Mouse (Mus musculus): ENCODE data around the gene Mettl1. TPM values are rescaled to one million over a fixed set of nuclear protein-coding genes. Genes with fewer than 3 reads are reported as not detected.
A peak's percentile ranks its signal among the peaks of the same experiment; 100 is the strongest.
"Not testable (repeated sequence)": the region's sequence is repeated elsewhere in the genome, so short reads cannot be mapped to it uniquely, and the experiment has no call there.

Mettl1 gene
- polyA plus RNA-seq, 1 experiment from 2014 or later: 24.6 TPM

DNA sequence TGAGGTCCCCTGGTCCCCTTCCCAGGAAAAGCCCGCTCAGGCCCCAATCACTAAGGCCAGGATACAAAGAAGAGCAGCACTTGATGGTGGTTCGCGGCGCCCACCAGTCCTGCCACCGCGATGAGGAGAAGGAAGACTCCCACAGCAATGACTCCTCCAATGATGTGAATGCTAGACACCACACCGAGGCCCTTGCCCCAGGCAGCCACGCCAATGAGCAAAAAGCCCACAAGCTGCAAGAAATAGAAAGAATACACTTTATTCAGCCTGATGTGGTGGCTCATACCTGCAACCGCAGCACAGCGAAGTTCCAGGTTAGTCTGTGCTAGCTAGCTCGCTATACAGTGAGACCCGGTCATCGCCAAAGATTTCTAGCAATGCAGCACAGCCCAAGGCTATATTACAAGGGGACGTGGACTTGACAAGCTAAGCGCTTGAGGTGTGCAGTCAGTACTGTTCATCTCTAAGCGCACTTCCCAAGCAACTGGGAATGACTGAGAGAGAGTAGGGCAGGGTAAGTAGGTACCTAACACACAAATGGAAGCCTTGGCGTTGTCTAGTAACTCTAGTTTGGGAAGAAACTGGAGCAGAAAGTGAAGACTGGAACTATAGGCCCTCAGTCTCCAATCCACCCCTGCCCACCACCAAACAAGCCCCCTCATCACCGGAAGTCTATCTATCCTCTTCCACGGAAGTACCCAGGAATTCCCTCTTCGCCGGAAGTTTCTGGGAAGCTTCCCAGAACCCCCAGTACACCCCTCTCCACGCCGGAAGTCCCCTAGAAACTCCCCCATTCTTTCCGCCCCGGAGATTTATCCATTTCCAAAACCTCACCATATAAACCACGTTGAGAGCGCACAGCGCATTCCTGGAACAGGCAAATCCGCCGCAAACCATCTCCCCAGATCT lies 28.3 kb downstream of the Mettl1 start:
- peaks cover 37% of the 10 kb centered on the region for H3K36me3 ChIP-seq (ENCODE audit: control insufficient read depth, insufficient read depth, low read length)
- peak overlapping the region; percentile 33 for H3K9ac ChIP-seq (replicated peaks; ENCODE audit: low read depth, low read length)
- H3K9me3 ChIP-seq (ENCODE audit: control insufficient read depth, low read length): no peaks in the 10 kb centered on the region
- 12% methylated on average over 30 of the region's 30 CpGs for WGBS
- H3K27me3 ChIP-seq (ENCODE audit: control insufficient read depth, insufficient read depth, low read length): no peaks in the 10 kb centered on the region
- peak overlapping the region; percentile 71 for H3K27ac ChIP-seq (ENCODE audit: low read depth, low read length)
- H3K4me1 ChIP-seq (ENCODE audit: control insufficient read depth, insufficient read depth, low read length): peaks cover 29% of the 10 kb centered on the region
- peak overlapping the region; percentile 98 for H3K4me2 ChIP-seq (ENCODE audit: low read depth, low read length)
- ATAC-seq (ENCODE audit: low read depth): peak; percentile 79
- H3K4me3 ChIP-seq (ENCODE audit: low read depth, low read length): peak overlapping the region; percentile 38

GRCm38 (mm10) chr10:127070190-127071121 lies 29.2 kb downstream of the Mettl1 start, which contains the start of gene Tspan31:
Gene Tspan31, minus strand, starts transcription at chr10:127070264.
- Histone ChIP-seq H3K27me3 (ENCODE audit: control insufficient read depth, insufficient read depth, low read length) (no peaks in the 10 kb centered on the region), H3K9ac (replicated peaks; ENCODE audit: low read depth, low read length) (peak within 1 kb of the TSS; percentile 53), H3K4me2 (ENCODE audit: low read depth, low read length) (peak within 1 kb of the TSS; percentile 98), H3K27ac (ENCODE audit: low read depth, low read length) (peak within 1 kb of the TSS; percentile 71), H3K4me3 (ENCODE audit: low read depth, low read length) (peak within 1 kb of the TSS; percentile 38), H3K36me3 (ENCODE audit: control insufficient read depth, insufficient read depth, low read length) (peaks cover 29% of the 10 kb centered on the region), H3K4me1 (ENCODE audit: control insufficient read depth, insufficient read depth, low read length) (peaks cover 23% of the 10 kb centered on the region), H3K9me3 (ENCODE audit: control insufficient read depth, low read length) (no peaks in the 10 kb centered on the region)
- ATAC-seq (ENCODE audit: low read depth): peak; percentile 93
- 2% methylated on average over 36 of the region's 36 CpGs for WGBS

DNA sequence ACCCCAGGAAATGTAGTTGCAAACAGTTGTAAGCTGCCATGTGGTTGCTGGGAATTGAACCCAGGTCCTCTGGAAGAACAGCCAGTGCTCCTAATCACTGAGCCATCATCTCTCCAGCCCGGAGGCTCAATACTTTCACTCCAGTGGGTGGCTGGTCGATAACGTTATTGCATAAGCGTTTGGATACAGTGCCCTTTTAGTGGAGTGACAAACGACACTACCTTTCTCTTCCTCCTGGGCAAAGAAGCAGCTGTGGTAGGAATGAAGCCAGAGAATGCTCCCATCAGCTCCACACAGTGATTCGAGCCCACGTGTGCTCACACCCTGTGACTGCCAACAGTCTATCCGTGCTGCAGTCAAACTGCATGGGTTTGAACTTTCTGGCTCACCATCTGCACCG lies 30.0 kb downstream of the Mettl1 start:
- H3K27me3 ChIP-seq (ENCODE audit: control insufficient read depth, insufficient read depth, low read length): no peaks in the 10 kb centered on the region
- no peak overlapping the region for H3K9ac ChIP-seq (replicated peaks; ENCODE audit: low read depth, low read length)
- WGBS: 76% methylated on average over 9 of the region's 9 CpGs
- no peaks in the 10 kb centered on the region for H3K9me3 ChIP-seq (ENCODE audit: control insufficient read depth, low read length)
- H3K27ac ChIP-seq (ENCODE audit: low read depth, low read length): no peak overlapping the region
- H3K4me2 ChIP-seq (ENCODE audit: low read depth, low read length): peak overlapping the region; percentile 56
- no peak for ATAC-seq (ENCODE audit: low read depth)
- peaks cover 21% of the 10 kb centered on the region for H3K36me3 ChIP-seq (ENCODE audit: control insufficient read depth, insufficient read depth, low read length)
- H3K4me3 ChIP-seq (ENCODE audit: low read depth, low read length): peak overlapping the region; percentile 38
- peaks cover 23% of the 10 kb centered on the region for H3K4me1 ChIP-seq (ENCODE audit: control insufficient read depth, insufficient read depth, low read length)

DNA sequence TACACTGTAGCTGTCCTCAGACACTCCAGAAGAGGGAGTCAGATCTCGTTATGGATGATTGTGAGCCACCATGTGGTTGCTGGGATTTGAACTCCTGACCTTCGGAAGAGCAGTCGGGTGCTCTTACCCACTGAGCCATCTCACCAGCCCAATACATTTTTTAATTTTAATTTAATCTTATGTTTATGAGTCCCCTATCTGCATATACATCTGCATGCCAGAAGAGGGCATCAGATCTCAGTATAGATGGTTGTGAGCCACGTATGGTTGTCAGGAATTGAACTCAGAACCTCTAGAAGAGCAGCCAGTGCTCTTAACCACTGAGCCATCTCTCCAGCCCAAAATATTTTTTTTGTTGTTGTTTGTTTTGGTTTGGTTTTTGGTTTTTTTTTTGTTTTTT lies 31.1 kb downstream of the Mettl1 start:
- not testable (repeated sequence) for H3K9ac ChIP-seq (replicated peaks; ENCODE audit: low read depth, low read length); H3K27me3 ChIP-seq (ENCODE audit: control insufficient read depth, insufficient read depth, low read length); H3K4me3 ChIP-seq (ENCODE audit: low read depth, low read length); ATAC-seq (ENCODE audit: low read depth); H3K9me3 ChIP-seq (ENCODE audit: control insufficient read depth, low read length); H3K27ac ChIP-seq (ENCODE audit: low read depth, low read length); H3K4me2 ChIP-seq (ENCODE audit: low read depth, low read length)
- H3K4me1 ChIP-seq (ENCODE audit: control insufficient read depth, insufficient read depth, low read length): peaks cover 23% of the 10 kb centered on the region
- WGBS: 90% methylated on average over 4 of the region's 4 CpGs
- peaks cover 11% of the 10 kb centered on the region for H3K36me3 ChIP-seq (ENCODE audit: control insufficient read depth, insufficient read depth, low read length)

DNA sequence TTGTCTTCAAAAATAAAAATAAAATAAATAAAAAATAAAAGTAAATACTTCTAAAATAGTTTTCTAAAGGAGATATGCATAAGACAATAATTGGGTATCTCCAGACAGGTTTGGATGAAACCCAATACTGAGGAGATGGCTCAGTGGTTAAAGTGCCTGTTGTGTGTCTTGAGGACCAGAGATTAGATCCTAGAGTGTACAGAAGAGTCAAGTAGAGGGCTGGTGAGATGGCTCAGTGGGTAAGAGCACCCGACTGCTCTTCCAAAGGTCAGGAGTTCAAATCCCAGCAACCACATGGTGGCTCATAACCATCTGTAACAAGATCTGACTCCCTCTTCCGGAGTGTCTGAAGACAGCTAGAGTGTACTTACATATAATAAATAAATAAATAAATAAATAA lies 31.8 kb downstream of the Mettl1 start:
- H3K4me1 ChIP-seq (ENCODE audit: control insufficient read depth, insufficient read depth, low read length): peaks cover 27% of the 10 kb centered on the region
- not testable (repeated sequence) for H3K27me3 ChIP-seq (ENCODE audit: control insufficient read depth, insufficient read depth, low read length); ATAC-seq (ENCODE audit: low read depth); H3K4me3 ChIP-seq (ENCODE audit: low read depth, low read length); H3K9me3 ChIP-seq (ENCODE audit: control insufficient read depth, low read length); H3K4me2 ChIP-seq (ENCODE audit: low read depth, low read length); H3K36me3 ChIP-seq (ENCODE audit: control insufficient read depth, insufficient read depth, low read length); H3K27ac ChIP-seq (ENCODE audit: low read depth, low read length); H3K9ac ChIP-seq (replicated peaks; ENCODE audit: low read depth, low read length)
- 93% methylated on average over 2 of the region's 2 CpGs for WGBS

- Histone ChIP-seq H3K4me3 (ENCODE audit: low read depth, low read length) (no peak overlapping the region), H3K27ac (ENCODE audit: low read depth, low read length) (no peak overlapping the region), H3K9me3 (ENCODE audit: control insufficient read depth, low read length) (no peaks in the 10 kb centered on the region), H3K27me3 (ENCODE audit: control insufficient read depth, insufficient read depth, low read length) (no peaks in the 10 kb centered on the region), H3K4me2 (ENCODE audit: low read depth, low read length) (no peak overlapping the region), H3K36me3 (ENCODE audit: control insufficient read depth, insufficient read depth, low read length) (no peaks in the 10 kb centered on the region), H3K9ac (replicated peaks; ENCODE audit: low read depth, low read length) (no peak overlapping the region), H3K4me1 (ENCODE audit: control insufficient read depth, insufficient read depth, low read length) (peaks cover 21% of the 10 kb centered on the region)
- WGBS: 93% methylated on average over 1 of the region's 1 CpGs
- no peak for ATAC-seq (ENCODE audit: low read depth)
These were observed 32.8 kb downstream of the Mettl1 start for GRCm38 (mm10) chr10:127073981-127074380.

DNA sequence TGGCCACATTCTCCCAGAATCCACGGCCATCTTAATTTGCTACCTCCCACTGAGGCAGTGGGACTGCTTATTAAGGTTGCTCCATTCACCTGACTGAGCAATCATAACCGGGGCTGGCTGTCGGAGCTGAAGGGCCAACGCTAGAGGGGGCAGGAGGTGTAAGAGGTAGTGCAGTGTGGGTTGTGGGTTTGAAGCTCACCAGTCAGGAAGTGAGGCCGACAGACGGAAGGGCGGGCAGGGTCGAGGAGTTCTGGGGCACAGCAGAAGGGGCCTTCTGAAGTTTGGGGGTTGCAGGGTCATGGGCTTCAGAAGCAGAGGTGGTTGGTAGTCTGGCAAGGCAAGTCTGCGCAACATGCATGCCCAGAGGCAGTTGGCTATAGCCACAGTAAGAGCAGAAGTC lies 33.9 kb downstream of the Mettl1 start, which contains the start of gene Agap2:
Gene Agap2 (plus strand): TSS at position 205 of the 400 bp plus-strand sequence.
- Histone ChIP-seq H3K27me3 (ENCODE audit: control insufficient read depth, insufficient read depth, low read length) (0 out of 2 replicates have a peak, but pooled peaks cover 4% of the 10 kb centered on the region), H3K36me3 (ENCODE audit: control insufficient read depth, insufficient read depth, low read length) (no peaks in the 10 kb centered on the region), H3K27ac (ENCODE audit: low read depth, low read length) (no peak within 1 kb of the TSS), H3K4me2 (ENCODE audit: low read depth, low read length) (no peak within 1 kb of the TSS), H3K4me1 (ENCODE audit: control insufficient read depth, insufficient read depth, low read length) (peaks cover 15% of the 10 kb centered on the region), H3K9me3 (ENCODE audit: control insufficient read depth, low read length) (no peaks in the 10 kb centered on the region), H3K9ac (replicated peaks; ENCODE audit: low read depth, low read length) (no peak within 1 kb of the TSS), H3K4me3 (ENCODE audit: low read depth, low read length) (no peak within 1 kb of the TSS)
- 75% methylated on average over 9 of the region's 9 CpGs for WGBS
- no peak for ATAC-seq (ENCODE audit: low read depth)

DNA sequence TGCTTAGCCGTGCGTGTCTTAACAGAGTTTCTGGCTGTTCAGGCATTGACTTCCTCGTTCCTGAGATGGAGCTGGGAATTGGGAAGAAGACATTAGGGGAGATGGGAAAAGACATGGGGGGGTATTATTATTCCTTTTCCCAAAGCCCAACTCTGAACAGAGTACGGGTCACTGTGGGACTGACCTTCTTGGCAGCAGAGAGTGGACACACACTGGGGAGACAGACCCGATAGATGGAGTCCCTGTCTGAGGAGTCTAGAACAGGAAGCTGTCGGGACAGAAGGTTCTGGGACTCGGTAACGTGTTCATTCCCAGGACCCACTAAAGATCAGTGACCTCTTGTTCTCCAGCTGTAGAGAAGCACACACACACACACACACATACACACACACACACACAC lies 34.4 kb downstream of the Mettl1 start:
- Histone ChIP-seq H3K9me3 (ENCODE audit: control insufficient read depth, low read length) (no peaks in the 10 kb centered on the region), H3K4me1 (ENCODE audit: control insufficient read depth, insufficient read depth, low read length) (peaks cover 21% of the 10 kb centered on the region), H3K36me3 (ENCODE audit: control insufficient read depth, insufficient read depth, low read length) (no peaks in the 10 kb centered on the region), H3K27me3 (ENCODE audit: control insufficient read depth, insufficient read depth, low read length) (0 out of 2 replicates have a peak, but pooled peaks cover 4% of the 10 kb centered on the region), H3K4me2 (ENCODE audit: low read depth, low read length) (no peak overlapping the region), H3K9ac (replicated peaks; ENCODE audit: low read depth, low read length) (no peak overlapping the region), H3K27ac (ENCODE audit: low read depth, low read length) (no peak overlapping the region), H3K4me3 (ENCODE audit: low read depth, low read length) (no peak overlapping the region)
- 85% methylated on average over 8 of the region's 8 CpGs for WGBS
- no peak for ATAC-seq (ENCODE audit: low read depth)

Measured in neural tube, embryonic 14.5 days (tissue).